Mouse (Mus musculus) B cell, adult 2 months (primary cell): ENCODE results near the gene Rnf13.
"Not testable (repeated sequence)": the region's sequence is repeated elsewhere in the genome, so short reads cannot be mapped to it uniquely, and the experiment has no call there.

Source experiments
- DNase-seq, 2 experiments: peaks; one replicate each; pipeline ENCODE4 v3.0.0; 2022

The Rnf13 gene

GRCm38 (mm10) chr3:57735511-57736370 lies at the start of gene Rnf13:
TSS of gene Rnf13 (plus strand) at chr3:57736062.
- peak; percentile 92 to 94 for DNase-seq

GRCm38 (mm10) chr3:57691772-57692171 lies 44.1 kb upstream of the Rnf13 start:
- peak; percentile 32 to 37 for DNase-seq

GRCm38 (mm10) chr3:57692719-57693118 lies 43.1 kb upstream of the Rnf13 start, which contains the start of gene Ankub1:
TSS of gene Ankub1 (minus strand) at chr3:57692799.
- DNase-seq = no peak

GRCm38 (mm10) chr3:57696249-57696648 lies 39.6 kb upstream of the Rnf13 start:
- DNase-seq = peak in 1 of 2 experiments; percentile 41

GRCm38 (mm10) chr3:57696779-57697178 lies 39.1 kb upstream of the Rnf13 start:
- no peak for DNase-seq

GRCm38 (mm10) chr3:57714151-57714550 lies 21.7 kb upstream of the Rnf13 start:
- DNase-seq = no peak

GRCm38 (mm10) chr3:57732206-57732915 lies 3.5 kb upstream of the Rnf13 start:
- no peak for DNase-seq

GRCm38 (mm10) chr3:57736419-57737095 lies 695 bp downstream of the Rnf13 start:
- DNase-seq = peak; percentile 8 to 17

GRCm38 (mm10) chr3:57739830-57740229 lies 4.0 kb downstream of the Rnf13 start:
- DNase-seq = no peak

- no peak for DNase-seq
Measured at GRCm38 (mm10) chr3:57748576-57749267, 12.9 kb downstream of the Rnf13 start.

GRCm38 (mm10) chr3:57776915-57777314 lies 41.1 kb downstream of the Rnf13 start:
- no peak for DNase-seq

GRCm38 (mm10) chr3:57788472-57788871 lies 52.6 kb downstream of the Rnf13 start:
- no peak for DNase-seq

GRCm38 (mm10) chr3:57789005-57789962 lies 53.4 kb downstream of the Rnf13 start:
- DNase-seq = no peak

GRCm38 (mm10) chr3:57791104-57791503 lies 55.2 kb downstream of the Rnf13 start:
- no peak for DNase-seq

GRCm38 (mm10) chr3:57795071-57795470 lies 59.2 kb downstream of the Rnf13 start:
- DNase-seq = not testable (repeated sequence)

- no peak for DNase-seq
Measured at GRCm38 (mm10) chr3:57815447-57815846, 79.6 kb downstream of the Rnf13 start.

- DNase-seq = no peak
Measured at GRCm38 (mm10) chr3:57825866-57826265, 90.0 kb downstream of the Rnf13 start.

- DNase-seq = no peak
Measured at GRCm38 (mm10) chr3:57833585-57833984, 97.7 kb downstream of the Rnf13 start.

- DNase-seq = no peak
Measured at GRCm38 (mm10) chr3:57836911-57837310, 101.0 kb downstream of the Rnf13 start.

- DNase-seq = peak in 1 of 2 experiments; percentile 5
Measured at GRCm38 (mm10) chr3:57843775-57844174, 107.9 kb downstream of the Rnf13 start.
